Mouse (Mus musculus) left cerebral cortex, postnatal 25 days (tissue): ENCODE results near the gene Kcnn3. TPM values are rescaled to one million over a fixed set of nuclear protein-coding genes. Genes with fewer than 3 reads are reported as not detected.

Source experiments
- DNase-seq, 2 experiments: peaks; one replicate each; pipeline ENCODE4 v3.0.0; 2022; ENCODE audit warnings: low spot score in 2 of 2, mixed read lengths in 1 of 2
- intact Hi-C: fragments of 180-260 bp; cut with DNase I; formaldehyde crosslinking; loops from one replicate; pipeline ENCODE4 v1.15.1; 2025
- total RNA-seq, 2 experiments: library from RNA; stranded (reverse); gene quantifications; 2 replicates each; pipeline ENCODE4 v1.2.3; 2021

The Kcnn3 gene
- total RNA-seq, 2 experiments from 2014 or later: 20.3 to 22.8 TPM

DNA sequence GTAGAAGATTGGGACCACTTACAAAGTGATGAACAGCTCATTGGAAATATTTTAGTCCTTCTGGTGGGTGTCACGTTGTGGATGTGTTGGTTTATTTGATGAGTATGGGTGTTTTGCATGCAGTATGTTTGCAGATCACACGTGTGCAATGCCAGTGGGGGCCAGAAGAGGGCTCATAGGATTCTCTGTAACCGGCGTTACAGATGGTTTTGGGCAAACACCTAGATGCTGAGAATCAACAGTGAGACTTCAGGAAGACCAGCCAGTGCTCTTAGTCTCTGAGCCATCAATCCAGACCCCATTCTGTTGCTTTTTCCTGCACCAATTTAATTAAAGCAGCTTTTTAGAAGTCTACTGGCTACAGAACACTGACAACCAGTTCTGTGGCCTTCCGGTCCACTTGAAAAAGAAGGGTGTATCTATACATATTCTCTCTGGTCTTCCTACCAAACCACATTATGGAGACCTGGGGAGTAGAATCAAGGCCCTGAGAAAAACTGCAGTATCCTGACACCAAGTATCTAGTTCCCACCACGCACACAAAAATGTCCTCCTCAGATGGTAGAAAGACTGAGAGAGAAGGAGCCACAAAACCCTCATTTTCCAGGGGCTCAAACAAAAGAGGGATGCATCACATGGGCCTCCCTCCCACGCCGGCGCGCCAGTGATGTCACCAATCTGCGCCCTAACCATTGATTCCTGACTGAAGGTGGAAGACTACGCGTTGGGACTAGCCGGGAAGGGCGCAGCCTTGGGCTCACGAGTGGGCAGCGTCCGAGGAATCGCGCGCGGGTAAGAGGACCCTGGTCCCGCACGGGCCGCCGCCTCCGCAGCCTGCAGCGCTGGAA, 194.6 kb downstream of the Kcnn3 start, which contains the start of gene Adar:
Adar (plus strand) TSS at position 664 of the 848 bp plus-strand sequence.
- intact Hi-C loops: loop anchor here (2.0 kb wide), 2 partner anchors 58 to 144 kb away; partner anchors contain the start of gene Ube2q1

DNA sequence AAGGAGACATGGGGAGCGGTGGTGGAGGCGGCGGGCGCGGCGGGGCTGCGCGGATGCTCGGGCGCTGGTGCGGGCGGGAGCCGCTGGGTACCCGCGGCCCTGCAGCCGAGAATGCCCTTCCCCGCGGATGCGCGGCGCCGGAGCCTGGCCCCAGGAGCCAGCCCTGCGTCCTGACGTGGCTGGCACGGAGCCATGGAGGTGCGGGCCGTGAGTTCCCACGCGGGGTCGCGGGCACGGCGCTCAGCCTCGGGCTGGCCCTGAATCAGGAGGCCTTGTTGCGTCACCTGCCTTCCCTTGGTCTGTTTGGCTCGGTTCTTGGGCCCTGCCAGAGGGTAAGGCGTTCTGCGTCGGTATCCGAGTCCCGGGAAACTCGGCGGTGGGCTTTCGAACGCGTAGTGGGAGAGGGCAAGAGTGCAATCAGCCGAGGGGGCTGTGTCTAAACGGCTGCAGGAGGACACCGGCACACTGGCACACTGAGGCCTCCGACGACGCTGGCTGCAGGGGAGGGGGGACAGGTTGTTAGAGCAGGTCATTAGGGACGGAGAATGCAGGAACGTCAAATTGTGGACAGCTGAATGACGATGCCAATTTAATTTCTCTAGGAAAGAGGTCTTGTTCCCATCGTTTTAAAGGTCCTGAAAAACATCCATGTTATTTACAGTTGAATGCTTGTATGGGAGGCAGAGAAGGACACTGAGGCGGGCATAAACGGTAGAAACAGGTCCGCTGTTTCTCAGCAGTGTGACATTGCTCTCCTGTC, 195.4 kb downstream of the Kcnn3 start:
- intact Hi-C loops: loop anchor here (2.0 kb wide), 2 partner anchors 57 to 143 kb away; partner anchors contain the start of gene Ube2q1
- DNase-seq: no peak

More for the DNA sequence above, 194.6 kb downstream of the Kcnn3 start, which contains the start of gene Adar:
- peak; percentile 94 to 97 for DNase-seq

GRCm38 (mm10) chr3:89715967-89716256, 195.9 kb downstream of the Kcnn3 start:
- peak; percentile 20 to 60 for DNase-seq
- intact Hi-C loops: loop anchor here (2.0 kb wide), 2 partner anchors 57 to 143 kb away; partner anchors contain the start of gene Ube2q1

- no peak for DNase-seq
- intact Hi-C loops: no loop called here
Measured at GRCm38 (mm10) chr3:89722032-89722431, 202.1 kb downstream of the Kcnn3 start.

DNA sequence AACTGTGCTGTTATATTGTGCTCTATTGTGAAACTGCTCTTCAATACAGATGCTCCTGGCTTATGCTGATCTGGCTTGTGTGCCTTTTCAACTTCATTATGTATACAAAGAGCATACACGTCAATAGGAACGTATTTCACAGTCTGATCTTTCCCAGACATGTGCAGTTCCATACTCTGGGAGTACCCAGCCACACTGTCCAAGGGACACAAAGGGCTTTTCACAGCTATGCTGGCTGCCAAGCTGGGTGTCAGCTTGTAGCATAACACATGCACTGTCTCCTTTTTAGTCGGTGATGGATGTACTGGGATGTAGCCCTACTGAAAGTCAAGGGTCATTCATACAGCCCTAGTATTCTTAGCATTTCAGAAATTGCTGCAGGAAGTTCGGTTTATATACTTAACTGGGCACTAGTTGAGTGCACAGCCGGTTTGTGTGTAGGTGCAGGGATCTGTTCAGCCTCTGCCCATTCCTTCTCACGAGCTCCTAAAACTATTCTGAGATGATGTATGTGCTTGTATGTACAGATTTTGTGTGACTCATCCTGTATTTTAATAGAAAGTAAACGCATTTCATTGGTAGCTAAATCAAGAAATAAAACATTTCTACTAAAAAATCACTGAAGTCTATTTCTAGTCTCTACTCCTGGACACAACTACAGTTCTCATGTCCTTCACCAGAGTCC, 203.6 kb downstream of the Kcnn3 start:
- peak in 1 of 2 experiments; percentile 65 for DNase-seq
- intact Hi-C loops: no loop called here

Other genes with a start within 250 kb of the Kcnn3 start
- 10 to 100 TPM; 32.1 to 37.4 TPM for gene Slc50a1, start 249.6 kb upstream of the Kcnn3 start, total RNA-seq
- gene Efna1, start 239.0 kb upstream of the Kcnn3 start, total RNA-seq: 1 to 10 TPM; 4.1 to 5.2 TPM
- gene Efna3, start 197.2 kb upstream of the Kcnn3 start, total RNA-seq: 10 to 100 TPM; 51.3 to 56.8 TPM
- gene Efna4, start 182.1 kb upstream of the Kcnn3 start, total RNA-seq: under 1 TPM; 0.27 to 0.37 TPM
- 100 to 1,000 TPM; 101 to 105 TPM for gene Adam15, start 170.2 kb upstream of the Kcnn3 start, total RNA-seq
- under 1 TPM in 1 of 2 experiments, not detected in 1; 0.32 TPM for gene Dcst2, start 158.2 kb upstream of the Kcnn3 start, total RNA-seq
- not detected for gene Dcst1, start 154.9 kb upstream of the Kcnn3 start, total RNA-seq
- gene Zbtb7b, start 125.4 kb upstream of the Kcnn3 start, total RNA-seq: 10 to 100 TPM; 11.9 to 14.8 TPM
- gene Lenep, start 117.4 kb upstream of the Kcnn3 start, total RNA-seq: 1 to 10 TPM in 1 of 2 experiments, not detected in 1; 3.0 TPM
- gene Flad1, start 108.3 kb upstream of the Kcnn3 start, total RNA-seq: 10 to 100 TPM; 32.6 to 32.9 TPM
- gene Cks1b, start 101.8 kb upstream of the Kcnn3 start, total RNA-seq: 1 to 10 TPM; 1.9 to 3.1 TPM
- 10 to 100 TPM; 10.7 to 14.6 TPM for gene Shc1, start 101.7 kb upstream of the Kcnn3 start, total RNA-seq
- gene Pygo2, start 90.0 kb upstream of the Kcnn3 start, total RNA-seq: 10 to 100 TPM; 51.6 to 60.2 TPM
- 10 to 100 TPM; 37.5 to 38.6 TPM for gene Pbxip1, start 83.5 kb upstream of the Kcnn3 start, total RNA-seq
- gene Pmvk, start 65.6 kb upstream of the Kcnn3 start, total RNA-seq: 10 to 100 TPM; 31.0 to 33.1 TPM
- 100 to 1,000 TPM; 127 to 140 TPM for gene Adar, start 194.9 kb downstream of the Kcnn3 start, total RNA-seq
- 10 to 100 TPM; 25.5 to 26.2 TPM for gene Chrnb2, start 244.5 kb downstream of the Kcnn3 start, total RNA-seq